Mouse (Mus musculus): Measurements from ENCODE around the gene Hes1.

The Hes1 gene

DNA sequence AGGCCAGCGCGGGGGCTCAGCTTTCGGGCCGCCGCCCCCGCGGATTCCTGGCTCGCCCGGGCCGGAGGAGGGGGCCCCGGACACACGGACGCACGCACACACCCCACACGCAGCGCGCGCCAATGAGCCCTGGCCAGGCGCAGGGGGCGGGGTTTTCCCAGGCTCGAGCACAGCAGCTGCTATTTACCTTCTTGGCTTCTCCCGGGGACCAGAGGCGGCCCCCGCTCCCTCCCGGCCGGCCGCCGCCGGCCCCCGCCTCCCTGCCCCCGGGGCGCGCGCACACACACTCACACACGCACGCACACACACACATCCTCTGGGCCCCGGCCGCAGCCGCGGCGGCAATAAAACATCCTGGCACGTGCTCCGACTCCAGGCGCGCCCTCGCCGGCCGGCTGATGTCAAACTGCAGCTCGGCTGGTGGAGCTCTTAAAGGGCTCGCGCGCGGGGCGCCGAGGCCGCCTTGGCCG lies at the start of gene Hes1:
TSS of gene Hes1 (plus strand) at position 401 of the 470 bp plus-strand sequence.
- DNase-seq, result peak; percentile 94 to 97

- DNase-seq, result no peak
Observed at GRCm38 (mm10) chr16:30016064-30016463, 48.1 kb upstream of the Hes1 start.

DNA sequence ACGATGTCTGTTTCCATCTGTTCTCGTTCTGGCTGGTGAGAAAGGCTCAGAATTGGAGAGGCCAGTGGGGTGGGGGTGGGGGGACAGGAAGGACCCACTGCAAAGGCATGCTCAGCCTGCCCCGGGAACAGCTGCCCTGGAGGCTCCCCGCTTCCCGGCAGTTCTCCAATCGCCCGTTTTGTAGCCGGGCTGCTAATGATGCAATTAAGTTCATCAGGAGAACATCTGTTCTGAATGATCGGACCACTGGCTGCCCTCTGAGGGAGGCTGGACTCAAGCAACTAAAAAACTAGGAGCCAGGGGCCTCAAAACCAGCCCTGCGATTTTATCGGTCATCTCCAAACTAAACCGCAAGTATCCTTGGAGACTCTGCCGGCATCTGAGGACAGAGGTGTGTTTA lies 44.1 kb upstream of the Hes1 start:
- DNase-seq, result no peak

DNA sequence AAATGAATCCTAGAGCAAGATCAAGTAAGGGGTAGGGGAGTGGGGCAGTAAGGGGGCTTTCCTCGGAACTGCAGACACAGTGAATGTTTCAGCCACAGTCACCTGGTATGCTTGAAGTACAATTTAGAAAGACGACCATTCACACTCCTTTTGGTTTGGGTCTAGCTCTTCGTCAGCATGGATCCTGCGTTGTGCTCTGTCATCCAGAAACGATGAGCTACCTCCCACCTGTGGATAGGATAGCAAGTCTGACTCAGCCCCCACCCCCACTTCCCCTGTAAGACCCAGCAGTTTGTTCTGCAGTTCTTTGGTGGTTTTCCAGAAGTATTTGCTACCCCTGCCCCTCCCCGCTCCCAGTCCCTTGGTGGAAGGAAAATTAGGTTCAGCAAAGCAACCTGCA lies 41.8 kb upstream of the Hes1 start:
- no peak for DNase-seq

DNA sequence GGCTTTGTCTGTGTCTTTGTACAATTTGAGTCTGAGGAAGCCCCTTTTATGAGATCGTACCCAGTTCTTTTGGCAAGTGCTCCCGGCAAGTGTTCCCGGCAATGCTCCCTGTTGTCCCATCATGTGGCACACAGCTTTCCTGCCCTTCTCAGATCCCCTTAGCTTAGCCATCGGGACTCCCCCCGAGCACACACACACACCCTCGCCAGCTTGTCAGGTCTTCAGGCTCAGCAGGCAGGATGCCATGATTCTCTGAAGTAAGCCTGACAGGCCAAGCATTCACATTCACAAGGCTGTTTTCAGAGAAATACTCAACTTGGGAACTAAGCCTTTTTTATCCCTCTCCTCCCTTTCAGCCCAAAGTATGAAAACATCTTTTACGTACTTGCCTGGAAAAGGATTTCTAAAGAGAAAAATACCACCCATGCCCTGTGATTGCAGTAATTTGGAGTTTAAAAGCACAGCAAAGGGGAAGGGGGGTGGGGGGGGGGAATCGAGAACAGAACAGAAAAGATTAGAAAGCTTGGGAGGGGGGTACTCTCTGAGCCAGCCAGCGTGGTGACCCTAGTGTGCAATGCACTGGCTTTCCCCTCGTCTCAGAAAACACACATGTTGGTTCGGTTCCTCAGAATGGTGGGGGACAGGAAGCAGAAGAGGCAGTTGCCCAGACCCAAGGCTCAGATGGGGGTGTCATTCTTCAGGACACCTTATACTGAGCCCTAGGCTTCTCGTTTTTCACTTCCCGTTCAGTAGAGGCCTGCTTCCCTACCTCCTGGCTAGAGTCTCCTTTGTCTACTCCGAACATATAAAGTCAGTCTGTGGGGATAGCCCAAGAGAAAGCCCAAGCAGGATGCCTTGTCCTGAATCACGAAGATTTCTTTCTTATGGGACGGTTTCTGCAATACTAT lies 41.0 kb upstream of the Hes1 start:
- no peak for DNase-seq

- DNase-seq, result peak; percentile 60 to 63
Observed at GRCm38 (mm10) chr16:30024681-30025262, 39.4 kb upstream of the Hes1 start.

- DNase-seq, result no peak
Observed at GRCm38 (mm10) chr16:30028184-30028583, 36.0 kb upstream of the Hes1 start.

DNA sequence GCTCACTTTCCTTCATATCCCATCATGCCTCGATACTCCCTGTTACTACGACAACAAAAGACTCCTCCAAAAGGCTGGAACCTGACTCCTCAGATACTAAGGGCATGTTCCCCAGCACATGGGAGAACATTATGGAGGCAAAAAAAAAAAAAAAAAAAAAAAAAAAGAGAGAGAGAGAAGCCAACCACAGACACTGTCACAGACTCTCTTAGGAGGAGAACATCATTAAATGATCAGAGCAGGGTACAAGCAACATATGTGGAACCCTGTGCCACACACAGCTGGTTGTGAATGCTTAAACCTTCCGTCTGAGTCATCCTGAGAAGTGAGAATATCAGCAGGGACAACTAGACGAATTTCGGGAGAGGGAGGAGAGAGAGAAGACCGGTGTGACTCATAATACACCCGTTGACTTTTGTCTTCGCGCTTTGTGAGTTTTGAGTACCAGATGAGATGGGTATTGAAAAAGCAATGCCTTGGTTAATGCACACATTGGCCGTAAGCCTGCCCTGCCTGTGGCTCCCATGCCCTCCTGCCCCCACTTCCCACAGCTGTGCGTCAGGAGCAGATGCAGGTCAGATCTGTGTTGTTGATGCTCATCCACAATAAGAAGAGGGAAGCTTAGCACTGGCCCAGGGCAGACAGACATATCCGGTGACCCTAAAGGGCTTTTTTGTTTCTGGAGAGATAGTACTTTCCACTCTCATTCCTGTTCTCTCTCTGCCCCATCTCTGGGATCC lies 34.8 kb upstream of the Hes1 start:
- DNase-seq, result no peak

GRCm38 (mm10) chr16:30032326-30032904 lies 31.8 kb upstream of the Hes1 start:
- no peak for DNase-seq

GRCm38 (mm10) chr16:30033390-30033789 lies 30.8 kb upstream of the Hes1 start:
- no peak for DNase-seq

DNA sequence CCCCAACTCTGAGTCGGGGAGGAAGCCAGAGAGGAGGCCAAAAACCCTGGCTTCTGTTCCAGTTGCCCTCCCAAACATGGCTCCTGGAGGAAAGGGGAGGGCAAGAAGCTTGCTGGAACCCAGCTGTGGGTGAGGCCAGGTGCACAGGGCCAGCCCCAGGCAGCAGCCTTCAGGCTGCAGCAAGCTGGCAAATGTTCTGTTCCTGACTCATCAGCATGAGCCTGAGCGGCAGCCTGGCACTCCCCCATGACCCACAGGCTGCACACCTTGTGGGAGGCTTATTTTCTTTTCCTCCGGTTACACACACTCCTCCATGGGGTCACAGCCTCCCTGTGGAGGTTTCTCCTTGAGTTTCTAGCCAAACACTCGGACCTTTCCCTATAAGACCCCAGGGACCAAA lies 30.2 kb upstream of the Hes1 start:
- no peak for DNase-seq

- peak in 1 of 2 experiments; percentile 48 for DNase-seq
Observed at GRCm38 (mm10) chr16:30034521-30034920, 29.7 kb upstream of the Hes1 start.

- DNase-seq, result no peak
Observed at GRCm38 (mm10) chr16:30034979-30035440, 29.2 kb upstream of the Hes1 start.

GRCm38 (mm10) chr16:30036104-30036503 lies 28.1 kb upstream of the Hes1 start:
- no peak for DNase-seq

DNA sequence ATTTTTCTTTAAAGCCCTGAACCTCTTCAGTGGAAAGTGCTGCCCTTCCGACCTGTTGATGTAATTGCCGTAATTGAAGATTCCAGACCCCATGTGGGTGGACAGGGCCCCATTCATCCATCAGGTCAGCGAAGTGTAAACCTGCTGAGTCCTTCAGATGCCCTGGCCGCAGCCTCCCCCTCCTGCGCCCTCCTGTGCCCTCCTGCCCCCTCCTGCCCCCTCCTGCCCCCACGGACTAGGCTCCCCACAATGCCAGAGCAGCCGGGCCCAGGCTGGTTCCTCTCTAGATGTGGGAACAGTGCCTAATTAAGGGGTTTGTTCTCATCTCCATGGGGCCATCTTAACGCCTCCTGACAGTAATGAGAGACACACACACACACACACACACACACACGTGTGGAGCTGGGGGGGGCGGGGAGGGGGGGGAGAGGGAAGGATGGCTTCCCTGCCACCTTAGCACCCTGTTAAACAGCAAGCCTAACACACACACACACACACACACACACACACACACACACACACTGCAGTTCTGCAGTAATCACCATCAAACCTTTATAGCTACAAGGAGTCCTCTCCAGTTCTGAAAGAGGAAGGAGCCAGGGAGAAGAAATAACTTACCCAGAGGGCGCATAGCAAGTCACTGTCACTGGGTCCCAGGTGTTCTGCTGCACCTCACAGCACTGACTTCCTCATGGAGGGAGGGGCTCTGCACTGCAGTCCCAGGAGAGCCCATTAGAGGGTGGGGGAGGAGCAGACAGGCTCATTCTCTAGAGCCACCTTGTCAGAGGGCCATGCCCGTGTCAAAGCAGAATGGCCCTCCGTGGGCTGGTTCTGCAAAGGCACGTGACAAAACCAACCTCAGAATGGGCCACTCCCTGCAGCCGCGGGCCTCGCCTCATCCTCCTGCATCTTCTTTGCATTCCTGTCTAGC lies 25.3 kb upstream of the Hes1 start:
- DNase-seq, result peak; percentile 68 to 71

DNA sequence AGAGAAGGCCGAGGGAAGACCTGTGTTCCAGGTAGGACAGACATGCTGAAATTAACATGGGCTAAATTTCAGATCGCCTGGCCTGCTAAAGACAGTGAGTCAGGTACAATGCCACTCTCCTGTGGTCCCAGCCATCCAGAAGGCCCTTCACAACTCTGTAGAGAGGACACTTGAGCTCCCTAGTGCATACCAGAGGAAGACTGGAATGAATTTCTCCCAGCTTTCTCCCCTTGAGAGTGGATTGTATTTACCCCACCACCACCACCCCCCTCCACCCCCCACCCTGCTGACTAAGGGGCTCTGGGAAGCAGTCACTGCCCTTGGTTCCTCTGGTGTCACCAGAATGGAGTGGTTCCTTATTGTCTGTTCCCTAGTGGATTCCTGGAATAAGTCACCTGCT lies 24.3 kb upstream of the Hes1 start:
- DNase-seq, result peak; percentile 61 to 77

DNA sequence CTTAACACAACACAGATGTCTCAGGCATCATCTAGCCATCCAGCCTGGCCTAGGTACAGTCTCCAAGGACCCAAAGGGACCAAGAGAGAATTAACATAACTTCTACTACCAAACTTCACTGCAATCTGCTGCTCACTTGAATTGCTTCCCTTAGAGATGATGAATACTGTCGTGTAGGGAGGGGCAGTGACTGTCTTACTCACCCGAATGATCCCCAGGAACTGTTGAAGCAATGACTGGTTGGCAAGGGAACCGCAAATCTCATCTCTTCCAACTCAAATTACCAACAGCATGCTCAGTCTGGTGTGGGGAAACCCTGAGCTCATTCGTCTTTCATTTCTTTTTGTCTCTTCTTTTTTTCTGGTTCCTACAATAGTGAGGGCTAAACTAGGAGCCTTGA lies 21.3 kb upstream of the Hes1 start:
- no peak for DNase-seq

DNA sequence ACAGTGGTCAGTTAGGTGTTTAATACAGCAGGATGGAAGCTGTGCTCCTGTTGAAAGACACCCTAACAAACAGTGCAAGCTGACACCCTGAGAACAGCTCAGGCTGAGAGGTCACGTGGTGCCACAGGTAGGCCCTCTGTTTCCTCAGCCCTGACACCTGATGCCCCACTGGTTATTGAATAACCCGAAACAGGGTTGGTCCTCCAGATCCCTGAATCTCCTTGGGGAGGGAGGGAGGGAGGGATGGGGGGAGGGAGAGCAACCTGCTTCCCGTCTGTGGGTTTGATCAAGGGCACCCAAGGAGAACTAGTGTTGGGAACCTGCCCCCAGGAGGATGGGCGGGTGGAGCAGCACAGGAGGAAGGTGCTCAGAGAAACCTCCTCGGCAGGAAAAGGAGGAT lies 18.6 kb upstream of the Hes1 start:
- peak; percentile 76 to 86 for DNase-seq

GRCm38 (mm10) chr16:30047010-30047409 lies 17.2 kb upstream of the Hes1 start:
- DNase-seq, result no peak

- peak; percentile 45 to 72 for DNase-seq
Observed at GRCm38 (mm10) chr16:30047421-30047831, 16.8 kb upstream of the Hes1 start.

GRCm38 (mm10) chr16:30050767-30051490 lies 13.3 kb upstream of the Hes1 start:
- DNase-seq, result no peak
